Mouse (Mus musculus) lung, embryonic 14.5 days (tissue): ENCODE results near the gene Sphkap. TPM values are rescaled to one million over a fixed set of nuclear protein-coding genes. Genes with fewer than 3 reads are reported as not detected.

Experiments used
- ATAC-seq: fragments of 200-750 bp; cut with Nextera tagmentation; 2 replicates; pipeline ENCODE4 v1.8.0; 2017; ENCODE audit warnings: mild to moderate bottlenecking, moderate TSS enrichment, moderate library complexity; ENCODE audit not compliant: insufficient read depth
- DNase-seq: peaks from one replicate; pipeline ENCODE4 v3.0.0-alpha.2; 2015
- H3K27ac ChIP-seq: fragments of 300-500 bp; sonication (generic); 2 replicates; pipeline ENCODE4 v1.5.1; 2014; ENCODE audit warnings: low read depth, mild to moderate bottlenecking, moderate library complexity
- H3K27me3 ChIP-seq: fragments of 300-500 bp; sonication (generic); 2 replicates; pipeline ENCODE4 v1.6.1; 2014; ENCODE audit warnings: low read length, control low read depth; ENCODE audit not compliant: insufficient read depth
- H3K36me3 ChIP-seq: fragments of 300-500 bp; sonication (generic); 2 replicates; pipeline ENCODE4 v1.6.1; 2014; ENCODE audit warnings: control low read depth; ENCODE audit not compliant: insufficient read depth
- H3K4me1 ChIP-seq: fragments of 300-500 bp; sonication (generic); 2 replicates; pipeline ENCODE4 v1.6.1; 2014; ENCODE audit warnings: antibody characterized with exemption, control low read depth; ENCODE audit not compliant: insufficient read depth
- H3K4me2 ChIP-seq: fragments of 300-500 bp; sonication (generic); 2 replicates; pipeline ENCODE4 v1.6.1; 2014; ENCODE audit warnings: mild to moderate bottlenecking
- H3K4me3 ChIP-seq: fragments of 300-500 bp; sonication (generic); 2 replicates; pipeline ENCODE4 v1.5.1; 2014; ENCODE audit warnings: low read depth, low read length
- H3K9ac ChIP-seq: fragments of 300-500 bp; sonication (generic); 2 replicates; pipeline ENCODE4 v1.6.1; 2014
- H3K9me3 ChIP-seq: fragments of 300-500 bp; sonication (generic); 2 replicates; pipeline ENCODE4 v1.6.1; 2016; ENCODE audit warnings: low read depth, low read length, control low read depth
- CTCF ChIP-seq: IDR thresholded peaks from 2 replicates; pipeline ENCODE4 v1.5.1; 2016; ENCODE audit warnings: antibody characterized with exemption, low read depth
- WGBS: fragments of 180-500 bp; shearing (Covaris S2); extraction: QIAGEN DNeasy Blood & Tissue Kit; methylation state at CpG from one replicate; pipeline ENCODE4 v1.1.7; 2014; 5-methylcytosine and 5-hydroxymethylcytosine counted together
- polyA plus RNA-seq: library from polyadenylated mRNA; unstranded; fragments of >200 nt; fragmentation: Nextera tagmentation; extraction: Ambion mirVana; gene quantifications from 2 replicates; pipeline ENCODE4 v1.2.1, GENCODE M21; 2014

The Sphkap gene
- polyA plus RNA-seq, 1 experiment from 2014 or later: 0.59 TPM

GRCm38 (mm10) chr1:83345572-83345971, 62.4 kb downstream of the Sphkap start:
- peak overlapping the region; percentile 3; the same call in 1 of the 2 replicates for H3K4me2 ChIP-seq
- H3K27ac ChIP-seq: peak overlapping the region; percentile 26; the same call in 1 of the 2 replicates
- H3K9ac ChIP-seq: no peak overlapping the region
- no peaks in the 10 kb centered on the region for H3K27me3 ChIP-seq
- DNase-seq (peak; percentile 47), ATAC-seq (no peak)
- no peaks in the 10 kb centered on the region for H3K9me3 ChIP-seq
- no peaks in the 10 kb centered on the region for H3K4me1 ChIP-seq
- H3K4me3 ChIP-seq: no peak overlapping the region
- no peaks in the 10 kb centered on the region for H3K36me3 ChIP-seq
- 53% methylated on average over 14 of the region's 14 CpGs for WGBS
- TF ChIP-seq CTCF: no peak

DNA sequence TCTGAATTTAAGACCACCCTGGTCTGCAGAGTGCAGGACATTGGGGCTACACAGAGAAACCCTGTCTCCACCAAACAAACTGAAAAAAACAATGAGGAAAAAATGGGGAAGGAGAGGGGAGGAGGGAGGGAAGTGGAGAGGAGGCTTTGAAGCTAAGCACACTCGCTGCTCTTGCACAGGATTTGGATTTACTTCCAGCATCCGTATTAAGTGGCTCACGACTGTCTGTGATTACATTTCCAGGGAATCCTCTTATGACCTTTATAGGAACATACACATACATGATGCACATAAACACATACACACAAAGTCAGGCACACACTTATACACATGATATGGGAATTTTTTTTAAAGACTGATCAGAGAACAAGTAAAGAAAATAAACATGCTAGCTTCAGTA, 62.9 kb downstream of the Sphkap start:
- no peak overlapping the region for H3K4me3 ChIP-seq
- no peak for TF ChIP-seq CTCF
- no peaks in the 10 kb centered on the region for H3K4me1 ChIP-seq
- no peaks in the 10 kb centered on the region for H3K27me3 ChIP-seq
- H3K27ac ChIP-seq: no peak overlapping the region
- H3K9ac ChIP-seq: no peak overlapping the region
- H3K9me3 ChIP-seq: no peaks in the 10 kb centered on the region
- ATAC-seq: peak; percentile 17; the same call in 1 of the 2 replicates
- WGBS: 43% methylated on average over 3 of the region's 3 CpGs
- no peaks in the 10 kb centered on the region for H3K36me3 ChIP-seq
- H3K4me2 ChIP-seq: no peak overlapping the region
- peak; percentile 3 for DNase-seq

- WGBS: 65% methylated on average over 4 of the region's 4 CpGs
- TF ChIP-seq CTCF: no peak
- Histone ChIP-seq H3K9ac (no peak overlapping the region), H3K4me3 (no peak overlapping the region), H3K4me1 (no peaks in the 10 kb centered on the region), H3K4me2 (no peak overlapping the region), H3K36me3 (no peaks in the 10 kb centered on the region), H3K27me3 (no peaks in the 10 kb centered on the region), H3K9me3 (no peaks in the 10 kb centered on the region), H3K27ac (no peak overlapping the region)
- DNase-seq (no peak), ATAC-seq (no peak)
These were observed 65.2 kb downstream of the Sphkap start for GRCm38 (mm10) chr1:83342726-83343250.

GRCm38 (mm10) chr1:83339358-83339757, 68.6 kb downstream of the Sphkap start:
- no peak overlapping the region for H3K27ac ChIP-seq
- H3K4me3 ChIP-seq: no peak overlapping the region
- no peaks in the 10 kb centered on the region for H3K9me3 ChIP-seq
- no peaks in the 10 kb centered on the region for H3K36me3 ChIP-seq
- H3K9ac ChIP-seq: no peak overlapping the region
- no peak for TF ChIP-seq CTCF
- ATAC-seq (no peak), DNase-seq (no peak)
- no peaks in the 10 kb centered on the region for H3K27me3 ChIP-seq
- H3K4me2 ChIP-seq: no peak overlapping the region
- 80% methylated on average over 3 of the region's 3 CpGs for WGBS
- H3K4me1 ChIP-seq: no peaks in the 10 kb centered on the region

DNA sequence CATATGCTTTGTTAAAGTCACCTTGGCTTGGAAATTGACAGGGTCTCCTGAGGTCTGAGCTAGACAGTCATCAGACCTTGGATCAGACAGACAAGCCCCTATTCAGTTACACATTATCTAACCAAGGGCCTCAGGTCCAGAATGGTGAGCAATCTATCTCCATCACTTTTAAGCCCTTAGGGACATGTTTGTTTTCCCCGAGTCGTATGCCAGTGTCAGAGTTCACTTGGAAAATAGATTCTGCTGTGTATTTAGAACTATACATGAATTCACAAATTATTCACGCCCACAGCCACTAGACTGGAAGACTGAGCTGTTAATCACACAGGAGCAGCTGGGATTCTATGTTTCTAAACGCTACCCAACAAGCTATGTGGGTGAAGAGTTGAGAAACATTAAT, 91.1 kb downstream of the Sphkap start:
- no peak for DNase-seq

GRCm38 (mm10) chr1:83315146-83315545, 92.9 kb downstream of the Sphkap start:
- H3K36me3 ChIP-seq: no peaks in the 10 kb centered on the region
- H3K4me2 ChIP-seq: no peak overlapping the region
- DNase-seq: no peak
- no peak overlapping the region for H3K4me3 ChIP-seq
- WGBS: 83% methylated on average over 9 of the region's 9 CpGs
- H3K27me3 ChIP-seq: no peaks in the 10 kb centered on the region
- H3K9ac ChIP-seq: no peak overlapping the region
- H3K9me3 ChIP-seq: no peaks in the 10 kb centered on the region
- TF ChIP-seq CTCF: no peak
- no peaks in the 10 kb centered on the region for H3K4me1 ChIP-seq
- H3K27ac ChIP-seq: no peak overlapping the region
- ATAC-seq: no peak

More for the DNA sequence above, 91.1 kb downstream of the Sphkap start:
- no peaks in the 10 kb centered on the region for H3K4me1 ChIP-seq
- no peaks in the 10 kb centered on the region for H3K36me3 ChIP-seq
- no peak overlapping the region for H3K4me2 ChIP-seq
- ATAC-seq: no peak
- H3K9ac ChIP-seq: no peak overlapping the region
- no peaks in the 10 kb centered on the region for H3K9me3 ChIP-seq
- H3K27ac ChIP-seq: no peak overlapping the region
- no peaks in the 10 kb centered on the region for H3K27me3 ChIP-seq
- WGBS: 25% methylated on average over 4 of the region's 4 CpGs
- H3K4me3 ChIP-seq: no peak overlapping the region
- TF ChIP-seq CTCF: no peak

- no peak for ATAC-seq
- no peak overlapping the region for H3K4me3 ChIP-seq
- no peak for TF ChIP-seq CTCF
- WGBS: 80% methylated on average over 6 of the region's 6 CpGs
- no peaks in the 10 kb centered on the region for H3K9me3 ChIP-seq
- DNase-seq: no peak
- H3K27ac ChIP-seq: no peak overlapping the region
- no peak overlapping the region for H3K9ac ChIP-seq
- no peaks in the 10 kb centered on the region for H3K4me1 ChIP-seq
- no peak overlapping the region for H3K4me2 ChIP-seq
- H3K36me3 ChIP-seq: no peaks in the 10 kb centered on the region
- H3K27me3 ChIP-seq: no peaks in the 10 kb centered on the region
These were observed 96.2 kb downstream of the Sphkap start for GRCm38 (mm10) chr1:83311607-83312295.
